Mouse (Mus musculus): ENCODE measurements around the gene Lurap1.

DNA sequence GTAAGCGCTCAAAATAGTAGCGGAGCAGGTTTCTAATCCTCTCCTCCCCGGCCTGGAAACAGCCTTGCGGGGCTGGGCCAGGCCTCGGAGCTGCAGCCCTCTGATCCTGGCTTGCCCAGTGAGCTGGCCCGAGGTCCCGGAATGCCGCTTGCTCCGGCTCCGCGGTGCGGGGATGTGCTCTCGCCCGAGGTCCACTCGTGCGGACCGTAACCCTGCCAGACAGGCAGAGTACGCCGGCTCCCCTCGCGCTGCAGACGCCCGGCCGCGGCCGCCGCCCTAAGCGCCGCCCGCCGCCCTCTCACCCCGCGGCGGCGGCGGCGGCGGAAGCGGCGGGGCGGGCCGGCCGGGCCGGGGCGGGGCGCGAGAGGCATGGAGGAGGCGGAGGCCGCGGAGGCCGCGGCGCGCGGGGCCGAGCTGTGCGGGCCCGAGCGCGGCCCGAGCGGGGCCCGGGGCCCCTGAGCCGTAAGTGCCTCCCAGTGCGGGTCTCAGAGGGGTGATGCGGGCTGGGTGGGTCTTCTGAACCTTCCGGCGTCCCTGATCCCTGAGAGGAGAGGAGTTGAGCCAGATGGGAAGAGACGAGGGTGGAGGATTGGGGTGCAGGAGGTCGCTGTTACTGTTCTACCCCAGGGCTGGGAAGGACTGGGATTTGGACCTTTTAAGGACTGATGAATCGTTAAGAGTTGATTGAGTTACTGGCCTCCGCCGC is 829 bp downstream of the Lurap1 start:
- TF ChIP-seq CTCF (IDR thresholded peaks at IDR 0.05; ENCODE audit: control insufficient read depth, insufficient read depth, insufficient read length) (no peak), MYOG (IDR thresholded peaks at IDR 0.05; ENCODE audit: control insufficient read depth, extremely low read depth, insufficient read length) (no peak), FOSL1 (IDR thresholded peaks at IDR 0.05; ENCODE audit: insufficient read depth, low read length, poor library complexity, severe bottlenecking) (no peak), USF1 (IDR thresholded peaks at IDR 0.05; ENCODE audit: low read depth) (no peak), MYOD1 (IDR thresholded peaks at IDR 0.05; ENCODE audit: control insufficient read depth, insufficient read length, low read depth) (no peak), MAX (IDR thresholded peaks at IDR 0.05) (peak; percentile 65), CEBPB (IDR thresholded peaks at IDR 0.05; ENCODE audit: low read depth) (no peak)
